Comparison of ENCODE assay signal across 8 mouse cellular contexts in the genomic region with DNA sequence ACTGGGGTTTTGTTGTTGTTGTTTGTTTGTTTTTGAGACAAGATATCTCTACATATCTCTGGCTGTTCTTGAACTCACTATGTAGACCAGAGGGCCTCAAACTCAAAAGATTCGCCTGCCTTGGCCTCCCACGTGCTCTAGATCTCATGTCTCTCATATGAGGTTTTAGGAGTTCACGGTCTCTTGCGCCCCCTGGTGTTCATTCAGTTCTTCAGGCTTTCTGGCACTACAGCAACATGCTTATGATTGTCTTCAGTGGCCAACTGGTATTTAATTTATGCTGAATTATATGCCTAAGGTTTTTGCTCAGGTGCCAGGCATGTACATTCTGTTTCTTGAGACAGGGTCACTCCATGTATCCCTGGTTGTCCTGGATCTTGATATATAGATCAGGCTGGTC. TPM values are rescaled to one million over a fixed set of nuclear protein-coding genes. Genes with fewer than 3 reads are reported as not detected.
DNase-seq lines count a peak whose midpoint lies in the region; ATAC-seq lines count a peak whose summit lies in the region.

No protein-coding gene starts in this region.

- intact Hi-C loops in left cerebral cortex, postnatal 25 days (cut with DNase I): loop anchor here (1.0 to 5.0 kb wide), 2 partner anchors 35 to 162 kb away; no protein-coding TSS in a partner anchor

- no peak for ATAC-seq in cerebellum, adult (ENCODE audit: insufficient number of reproducible peaks, low FRiP score, low TSS enrichment)
- ATAC-seq in intestine, embryonic 14.5 days (replicated peaks; ENCODE audit: low FRiP score, low TSS enrichment, low read depth): 0 out of 2 replicates have a peak, but pooled peaks have one; percentile 61
- ATAC-seq in midbrain, embryonic 15.5 days (replicated peaks): peak; percentile 61

- no peaks in the 10 kb centered on the region for H3K27me3 ChIP-seq in intestine, embryonic 14.5 days (replicated peaks; ENCODE audit: control insufficient read depth, insufficient read depth, low read length)
- no peaks in the 10 kb centered on the region for H3K27me3 ChIP-seq in midbrain, embryonic 15.5 days (replicated peaks)

- DNase-seq in cerebellum, adult 11 months: peak; percentile 80
- DNase-seq in cerebellum, postnatal 10 days: peak; percentile 92 to 95
- peak; percentile 63 to 83 for DNase-seq in frontal cortex, postnatal 14 days (ENCODE audit: low spot score in 2 of 2)
- DNase-seq in intestine, embryonic 14.5 days (ENCODE audit: low spot score): peak; percentile 91
- peak; percentile 84 to 89 for DNase-seq in left cerebral cortex, postnatal 25 days (ENCODE audit: low spot score in 2 of 2)
- DNase-seq in spleen, postnatal 14 days (ENCODE audit: low spot score in 2 of 2): peak; percentile 66 to 84

- H3K36me3 ChIP-seq in intestine, embryonic 14.5 days (ENCODE audit: control insufficient read depth, insufficient read depth, low read length): peaks cover 27% of the 10 kb centered on the region
- no peaks in the 10 kb centered on the region for H3K36me3 ChIP-seq in midbrain, embryonic 15.5 days (replicated peaks)

- peaks cover 1% of the 10 kb centered on the region; the same call in 1 of the 2 replicates for H3K4me1 ChIP-seq in intestine, embryonic 14.5 days (replicated peaks; ENCODE audit: control insufficient read depth, insufficient read depth, low read length)
- peaks cover 10% of the 10 kb centered on the region for H3K4me1 ChIP-seq in midbrain, embryonic 15.5 days

- 5% methylated on average over 4 of the region's 4 CpGs for WGBS in intestine, embryonic 14.5 days
- WGBS in midbrain, embryonic 15.5 days: 4% methylated on average over 4 of the region's 4 CpGs

- H3K9ac ChIP-seq in intestine, embryonic 14.5 days (ENCODE audit: low read length): no peak overlapping the region
- H3K9ac ChIP-seq in midbrain, embryonic 15.5 days: no peak overlapping the region

- H3K9me3 ChIP-seq in intestine, embryonic 14.5 days (ENCODE audit: control insufficient read depth, low read length): no peaks in the 10 kb centered on the region
- no peaks in the 10 kb centered on the region for H3K9me3 ChIP-seq in midbrain, embryonic 15.5 days

- no peak overlapping the region for H3K27ac ChIP-seq in intestine, embryonic 14.5 days (ENCODE audit: low read depth)
- no peak overlapping the region for H3K27ac ChIP-seq in midbrain, embryonic 15.5 days

- no peak overlapping the region for H3K4me3 ChIP-seq in intestine, embryonic 14.5 days (ENCODE audit: low read depth, low read length)
- H3K4me3 ChIP-seq in midbrain, embryonic 15.5 days: no peak overlapping the region

- no peak overlapping the region for H3K4me2 ChIP-seq in intestine, embryonic 14.5 days (ENCODE audit: low read length)
- H3K4me2 ChIP-seq in midbrain, embryonic 15.5 days: no peak overlapping the region

RNA-seq across cellular contexts. Expression of gene Zfp691, which starts 6.3 kb away (rescaled TPM):
- polyA plus RNA-seq in intestine, embryonic 14.5 days (2014; fragmentation: Nextera tagmentation; extraction: Ambion mirVana): 6.7 and 7.7 TPM in 2 replicates
- total RNA-seq in left cerebral cortex, postnatal 25 days (2021): 1 to 10 TPM; 7.9 to 8.6 TPM
- 7.1 and 7.7 TPM in 2 replicates for polyA plus RNA-seq in midbrain, embryonic 15.5 days (2015; fragmentation: Nextera tagmentation; extraction: Ambion mirVana)

RNA-seq across cellular contexts. Expression of gene Ermap, which starts 22.1 kb away (rescaled TPM):
- polyA plus RNA-seq in intestine, embryonic 14.5 days (2014; fragmentation: Nextera tagmentation; extraction: Ambion mirVana): 0.34 and 0.42 TPM in 2 replicates
- total RNA-seq in left cerebral cortex, postnatal 25 days (2021): under 1 TPM; 0.57 to 0.60 TPM
- 1.3 and 1.4 TPM in 2 replicates for polyA plus RNA-seq in midbrain, embryonic 15.5 days (2015; fragmentation: Nextera tagmentation; extraction: Ambion mirVana)

RNA-seq across cellular contexts. Expression of gene Svbp, which starts 27.4 kb away (rescaled TPM):
- polyA plus RNA-seq in intestine, embryonic 14.5 days (2014; fragmentation: Nextera tagmentation; extraction: Ambion mirVana): 143 and 144 TPM in 2 replicates
- total RNA-seq in left cerebral cortex, postnatal 25 days (2021): 10 to 100 TPM; 17.6 to 20.7 TPM
- polyA plus RNA-seq in midbrain, embryonic 15.5 days (2015; fragmentation: Nextera tagmentation; extraction: Ambion mirVana): 237 and 238 TPM in 2 replicates

RNA-seq across cellular contexts. Expression of gene Tmem269, which starts 50.4 kb away (rescaled TPM):
- not detected in 2 replicates for polyA plus RNA-seq in intestine, embryonic 14.5 days (2014; fragmentation: Nextera tagmentation; extraction: Ambion mirVana)
- under 1 TPM; 0.50 to 0.64 TPM for total RNA-seq in left cerebral cortex, postnatal 25 days (2021)
- 0.26 and 0.27 TPM in 2 replicates for polyA plus RNA-seq in midbrain, embryonic 15.5 days (2015; fragmentation: Nextera tagmentation; extraction: Ambion mirVana)

RNA-seq across cellular contexts. Expression of gene Slc2a1, which starts 59.2 kb away (rescaled TPM):
- 131 and 132 TPM in 2 replicates for polyA plus RNA-seq in intestine, embryonic 14.5 days (2014; fragmentation: Nextera tagmentation; extraction: Ambion mirVana)
- 100 to 1,000 TPM in 1 of 2 experiments, 10 to 100 TPM in 1; 95.0 to 111 TPM for total RNA-seq in left cerebral cortex, postnatal 25 days (2021)
- polyA plus RNA-seq in midbrain, embryonic 15.5 days (2015; fragmentation: Nextera tagmentation; extraction: Ambion mirVana): 96.1 and 97.6 TPM in 2 replicates
